Comparison of ENCODE assay signal across 8 mouse cellular contexts in the genomic region with DNA sequence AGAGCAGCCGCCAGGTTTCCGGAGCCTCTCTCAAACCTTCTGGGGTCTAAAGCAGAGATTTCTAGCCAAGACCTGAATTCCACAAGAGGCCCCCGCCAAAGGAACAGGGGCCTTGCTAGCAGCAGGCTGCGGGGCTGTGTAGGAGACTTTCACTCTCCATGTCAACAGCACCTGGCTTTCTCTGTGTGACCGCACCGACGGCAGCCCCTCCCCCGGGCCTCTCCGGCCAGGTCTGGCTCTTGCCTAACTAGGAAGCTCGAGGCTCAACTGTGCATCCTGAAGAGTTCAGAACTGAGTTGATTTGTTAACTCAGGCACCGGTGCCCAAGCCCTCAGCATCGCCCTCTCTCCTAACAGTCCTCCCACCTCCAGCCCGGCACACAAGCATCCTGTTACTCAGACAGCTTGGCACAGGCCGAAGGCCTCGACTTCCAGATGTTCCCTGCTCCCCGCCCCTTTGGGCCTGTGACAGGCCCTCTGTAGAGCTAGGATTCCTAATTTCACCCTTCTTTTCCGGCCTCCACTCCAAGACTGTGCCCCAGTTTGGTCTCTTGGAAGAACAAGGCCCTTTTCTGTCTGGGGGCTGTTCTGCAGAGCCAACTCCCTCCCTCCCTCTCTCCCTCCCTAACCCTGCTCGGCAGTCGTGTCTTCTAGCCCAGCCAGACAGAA.
A peak's percentile ranks its signal among the peaks of the same experiment; 100 is the strongest.
DNase-seq lines count a peak whose midpoint lies in the region; ATAC-seq and TF ChIP-seq lines count a peak whose summit lies in the region.

No protein-coding gene starts in this region.

- peak overlapping the region; percentile 41; the same call in 1 of the 2 replicates for H3K9ac ChIP-seq in hindbrain, postnatal 0 days (replicated peaks; ENCODE audit: low read length)

- no peak for TF ChIP-seq CTCF in hindbrain, postnatal 0 days (IDR thresholded peaks at IDR 0.05; ENCODE audit: low read depth)
- TF ChIP-seq CTCF in left cerebral cortex, adult 2 months (IDR thresholded peaks at IDR 0.05) = no peak

- intact Hi-C loops in left cerebral cortex, adult 2 months (cut with DNase I) = loop anchor here (5.0 kb wide), 2 partner anchors 74 to 106 kb away; no protein-coding TSS in a partner anchor

- peak; percentile 92 for ATAC-seq in hindbrain, postnatal 0 days
- ATAC-seq in monocyte, adult 5-6 weeks (replicated peaks; ENCODE audit: insufficient number of reproducible peaks, low FRiP score, low TSS enrichment, poor library complexity, severe bottlenecking) = no peak

- H3K4me3 ChIP-seq in hindbrain, postnatal 0 days (ENCODE audit: low read length) = no peak overlapping the region
- peak overlapping the region; percentile 30 for H3K4me3 ChIP-seq in left cerebral cortex, adult 2 months

- H3K4me1 ChIP-seq in hindbrain, postnatal 0 days (ENCODE audit: insufficient read depth, low read length) = peaks cover 12% of the 10 kb centered on the region; the same call in 1 of the 2 replicates

- no peaks in the 10 kb centered on the region for H3K36me3 ChIP-seq in hindbrain, postnatal 0 days (ENCODE audit: insufficient read depth, low read length)

- peak overlapping the region; percentile 82 for H3K27ac ChIP-seq in hindbrain, postnatal 0 days
- H3K27ac ChIP-seq in left cerebral cortex, adult 2 months = peak overlapping the region; percentile 91

- 20% methylated on average over 19 of the region's 19 CpGs for WGBS in hindbrain, postnatal 0 days

- peak; percentile 81 for DNase-seq in adrenal gland, postnatal 10 days
- peak; percentile 71 for DNase-seq in embryo, embryonic 9.5 days (ENCODE audit: extremely low spot score)
- DNase-seq in gastrocnemius, postnatal 25 days = peak; percentile 91
- DNase-seq in hindbrain, postnatal 0 days (ENCODE audit: low spot score) = peak; percentile 73
- peak; percentile 51 to 69 for DNase-seq in left cerebral cortex, adult 2 months (ENCODE audit: extremely low spot score in 1 of 2, low spot score in 2 of 2)
- DNase-seq in lung, postnatal 36 days = peak; percentile 83
- DNase-seq in right cerebral cortex, postnatal 14 days = peak; percentile 61

- no peaks in the 10 kb centered on the region for H3K27me3 ChIP-seq in hindbrain, postnatal 0 days (ENCODE audit: insufficient read depth, low read length)

- no peaks in the 10 kb centered on the region for H3K9me3 ChIP-seq in hindbrain, postnatal 0 days (ENCODE audit: low read length)

- peak overlapping the region; percentile 31; the same call in 1 of the 2 replicates for H3K4me2 ChIP-seq in hindbrain, postnatal 0 days (ENCODE audit: low read depth, low read length)
